Mouse (Mus musculus) left cerebral cortex, postnatal 10 days (tissue): ENCODE measurements around the gene Fn1. TPM values are rescaled to one million over a fixed set of nuclear protein-coding genes. Genes with fewer than 3 reads are reported as not detected.

Experiments used
- DNase-seq, 2 experiments: peaks; one replicate each; pipeline ENCODE4 v3.0.0; 2021 to 2022; ENCODE audit warnings: low spot score in 2 of 2, mixed read lengths in 1 of 2; ENCODE audit errors: extremely low spot score in 1 of 2
- intact Hi-C: fragments of 180-260 bp; cut with DNase I; formaldehyde crosslinking; loops from one replicate; pipeline ENCODE4 v1.15.1; 2025
- total RNA-seq, 2 experiments: library from RNA; stranded (reverse); gene quantifications; 2 replicates each; pipeline ENCODE4 v1.2.3; 2021

Gene Fn1
- total RNA-seq, 2 experiments from 2014 or later, result 109 to 121 TPM

- DNase-seq, result no peak
- intact Hi-C loops, result no loop called here
Measured at GRCm38 (mm10) chr1:71653400-71654159, 580 bp upstream of the Fn1 start.

DNA sequence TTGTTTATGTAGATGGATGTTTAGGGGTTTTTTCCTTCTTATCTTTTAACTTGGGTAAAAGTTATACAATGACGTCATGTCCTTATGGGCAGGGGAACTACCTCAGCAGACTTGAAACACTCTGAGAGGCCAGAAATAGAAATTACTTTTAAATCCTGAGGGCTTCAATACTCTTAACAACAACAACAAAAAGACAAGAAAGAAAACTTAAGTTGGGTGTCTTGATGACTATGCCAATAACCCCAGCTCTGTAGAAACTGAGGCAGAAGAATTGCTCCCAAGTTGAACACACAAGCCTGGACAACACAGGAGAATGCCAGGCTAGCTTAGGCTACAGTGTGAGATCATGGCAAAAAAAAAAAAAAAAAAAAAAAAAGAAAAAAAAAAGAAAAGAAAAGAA is 1.2 kb downstream of the Fn1 start:
- intact Hi-C loops, result no loop called here

GRCm38 (mm10) chr1:71651315-71651714 is 1.7 kb downstream of the Fn1 start:
- DNase-seq, result no peak
- intact Hi-C loops, result no loop called here

More for the DNA sequence above, 1.2 kb downstream of the Fn1 start:
- DNase-seq, result no peak

DNA sequence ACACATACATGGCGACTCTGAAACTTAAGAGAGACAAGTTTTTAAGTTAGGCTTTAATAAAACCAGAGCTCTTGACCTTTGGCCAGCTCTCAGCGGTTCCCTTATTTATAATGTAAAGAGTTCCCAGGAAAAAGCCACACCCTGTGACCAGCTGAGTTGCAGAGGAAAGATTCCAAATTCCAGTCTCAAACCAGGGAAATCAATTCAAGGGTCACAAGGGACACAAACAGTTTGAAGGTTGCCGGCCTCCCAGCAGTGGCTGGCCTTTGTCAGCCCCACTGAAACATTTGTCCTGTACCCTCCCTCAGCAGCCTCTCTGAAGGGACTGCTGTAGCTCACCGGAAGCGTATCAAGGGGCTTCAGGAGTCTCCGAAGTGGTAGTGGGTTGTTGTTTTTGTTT is 2.3 kb downstream of the Fn1 start:
- intact Hi-C loops, result no loop called here
- DNase-seq, result no peak

DNA sequence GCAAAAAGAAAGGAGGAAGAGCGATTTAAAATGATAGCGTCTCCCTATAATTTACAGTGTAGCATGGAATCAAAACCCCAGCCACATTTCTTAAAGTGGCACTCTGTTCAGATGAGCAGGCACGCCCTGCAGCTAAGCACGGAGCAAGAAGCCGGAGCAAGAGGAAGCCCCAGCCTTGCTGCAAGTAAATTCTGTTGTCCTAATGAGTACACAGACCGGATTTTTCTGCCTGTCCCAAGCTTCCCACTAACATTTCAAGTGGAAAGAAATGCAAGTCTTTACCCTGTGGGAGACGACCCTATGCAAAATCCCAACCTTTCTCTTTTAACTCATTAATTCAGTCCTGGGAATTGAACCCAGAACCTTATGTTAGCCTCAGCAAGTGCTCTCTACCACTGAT is 4.8 kb downstream of the Fn1 start:
- no peak for DNase-seq
- intact Hi-C loops, result no loop called here

- DNase-seq, result no peak
- intact Hi-C loops, result no loop called here
Measured at GRCm38 (mm10) chr1:71646774-71647173, 6.2 kb downstream of the Fn1 start.

DNA sequence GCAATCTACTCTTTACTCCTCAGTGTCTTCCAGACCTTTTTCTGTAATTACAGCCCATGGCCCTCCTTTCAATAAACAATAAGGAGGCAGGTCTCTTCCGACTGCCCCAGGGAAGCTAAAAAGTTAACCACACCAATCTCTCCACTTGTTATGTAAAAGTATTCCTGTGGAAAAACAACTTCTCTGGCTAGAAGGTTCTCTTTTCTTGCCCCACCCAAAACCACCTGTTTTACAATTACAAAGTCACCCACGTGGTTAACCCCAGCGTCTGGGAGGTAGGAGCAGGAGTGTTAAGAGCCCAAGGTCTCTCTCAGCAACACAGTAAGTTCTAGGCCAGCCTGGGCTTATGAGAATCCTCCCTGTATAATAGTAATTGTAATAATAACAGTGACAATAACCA is 7.0 kb downstream of the Fn1 start:
- no peak for DNase-seq
- intact Hi-C loops, result no loop called here

- DNase-seq, result no peak
- intact Hi-C loops, result no loop called here
Measured at GRCm38 (mm10) chr1:71645466-71645865, 7.5 kb downstream of the Fn1 start.

DNA sequence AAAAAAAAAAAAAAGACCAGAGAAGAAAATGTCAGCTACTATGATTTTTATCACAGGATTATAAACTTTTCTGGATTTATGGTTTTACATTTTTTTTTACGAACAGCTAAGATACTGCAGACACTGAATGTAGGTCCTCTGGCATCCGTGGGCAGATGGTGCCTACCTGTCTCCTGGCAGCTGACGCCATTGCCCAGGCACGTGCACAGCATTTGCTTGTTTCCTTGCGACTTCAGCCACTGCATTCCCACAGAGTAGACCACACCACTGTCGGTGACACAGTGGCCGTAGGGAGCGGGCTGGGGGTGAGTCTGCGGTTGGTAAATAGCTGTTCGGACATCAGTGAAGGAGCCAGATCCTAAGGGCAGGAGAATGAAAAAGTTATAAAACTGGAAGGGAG is 10.2 kb downstream of the Fn1 start:
- DNase-seq, result no peak
- intact Hi-C loops, result no loop called here

GRCm38 (mm10) chr1:71641206-71641605 is 11.8 kb downstream of the Fn1 start:
- intact Hi-C loops, result no loop called here
- no peak for DNase-seq

DNA sequence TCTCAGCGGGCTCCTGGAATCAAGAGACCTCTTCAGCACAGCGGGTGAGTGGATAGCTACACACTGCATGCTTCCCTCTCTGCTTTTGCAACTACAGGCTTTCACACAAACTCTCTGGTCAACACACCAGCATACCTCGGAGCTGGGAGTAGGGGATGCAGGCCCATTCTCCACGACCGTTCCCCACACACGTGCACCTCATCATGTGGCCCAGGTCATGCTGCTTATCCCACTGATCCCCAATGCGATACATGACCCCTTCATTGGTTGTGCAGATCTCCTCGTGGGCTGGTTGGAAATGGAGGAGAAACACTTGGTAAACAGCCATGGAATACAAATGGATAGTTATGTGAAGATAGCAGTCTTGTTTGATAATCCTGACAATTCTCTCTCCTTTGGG is 12.8 kb downstream of the Fn1 start:
- intact Hi-C loops, result no loop called here
- DNase-seq, result no peak

GRCm38 (mm10) chr1:71636665-71637064 is 16.3 kb downstream of the Fn1 start:
- intact Hi-C loops, result no loop called here
- no peak for DNase-seq

DNA sequence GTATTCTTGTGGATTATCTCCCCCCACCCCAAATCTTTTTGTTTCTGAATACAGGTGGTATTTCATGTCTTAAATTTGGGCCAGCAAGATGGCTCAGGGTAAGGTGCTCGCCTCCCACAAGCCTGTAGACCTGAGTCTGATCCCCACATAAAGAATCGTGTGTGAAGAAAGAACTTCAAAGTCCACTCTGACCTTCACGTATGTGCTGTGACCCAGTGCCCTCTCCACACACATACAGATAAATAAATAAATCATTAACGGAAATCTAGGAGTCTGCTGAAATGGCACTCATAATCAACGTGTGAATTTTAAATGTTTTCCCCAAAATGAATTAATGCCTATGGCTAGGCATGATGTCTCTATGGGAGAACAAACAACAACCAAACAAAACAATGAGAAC is 16.9 kb downstream of the Fn1 start:
- no peak for DNase-seq
- intact Hi-C loops, result no loop called here

DNA sequence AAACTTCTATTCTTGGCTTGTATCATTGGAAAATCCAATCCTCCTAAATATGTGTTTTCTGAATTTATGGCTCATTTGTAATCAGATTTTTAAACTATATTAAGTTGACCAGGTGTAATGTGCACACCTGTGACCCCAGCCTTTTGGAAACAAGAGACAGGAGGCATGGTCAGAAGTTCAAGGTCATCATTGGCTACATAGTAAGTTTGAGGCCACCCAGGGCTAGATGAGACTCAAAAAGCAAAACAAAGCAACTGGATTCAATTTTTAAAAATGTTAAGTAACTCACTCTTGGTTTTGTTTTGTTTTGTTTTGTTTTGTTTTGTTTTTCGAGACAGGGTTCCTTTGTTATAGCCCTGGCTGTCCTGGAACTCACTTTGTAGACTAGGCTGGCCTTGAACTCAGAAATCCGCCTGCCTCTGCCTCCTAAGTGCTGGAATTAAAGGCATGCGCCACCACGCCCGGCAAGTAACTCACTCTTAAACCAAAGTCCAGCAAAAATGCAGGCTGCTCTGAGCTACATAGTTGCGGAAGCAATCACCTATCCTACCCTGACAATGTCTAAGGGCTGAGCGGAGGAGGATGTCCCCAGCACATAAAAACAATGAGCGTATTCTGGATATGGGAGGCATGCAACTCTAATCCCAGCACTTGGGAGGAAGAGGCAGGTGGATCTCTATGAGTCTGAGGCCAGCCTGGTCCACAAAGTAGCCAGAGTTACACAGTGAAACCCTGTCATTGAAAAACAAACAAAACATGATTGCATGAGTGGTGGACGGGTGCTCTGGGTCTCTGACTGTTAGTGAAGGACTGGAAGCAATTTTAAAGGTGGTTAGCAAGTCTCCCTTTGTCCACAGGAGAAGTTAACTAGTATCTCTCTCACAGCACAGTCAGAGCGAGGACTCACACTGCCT is 17.6 kb downstream of the Fn1 start:
- intact Hi-C loops, result no loop called here
- DNase-seq, result no peak

DNA sequence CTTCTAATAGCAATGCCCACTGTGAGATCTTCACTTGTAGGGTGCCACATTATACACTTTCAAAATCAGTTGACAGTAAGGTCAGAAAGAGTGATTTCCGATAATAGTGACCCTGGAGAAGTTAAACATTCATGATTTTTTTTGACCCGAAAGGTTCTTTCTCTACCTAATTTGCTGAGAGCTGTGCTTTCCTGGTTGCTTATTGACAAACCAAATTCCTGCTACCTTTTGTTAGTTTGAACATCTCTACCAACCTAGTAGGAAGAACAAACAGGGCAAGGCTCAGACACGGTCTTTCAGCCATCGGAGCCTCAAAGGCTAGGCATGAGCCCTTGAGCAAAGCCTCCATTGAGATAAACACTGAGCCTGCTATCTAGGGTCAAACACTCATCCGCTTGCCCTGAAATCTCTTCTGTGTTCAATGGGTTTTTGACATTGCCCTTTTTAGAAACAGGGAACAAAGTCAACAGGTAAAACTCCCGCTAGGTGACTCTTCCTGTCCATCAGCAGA is 18.5 kb downstream of the Fn1 start:
- no peak for DNase-seq
- intact Hi-C loops, result no loop called here

GRCm38 (mm10) chr1:71632387-71632786 is 20.6 kb downstream of the Fn1 start:
- intact Hi-C loops, result no loop called here

DNA sequence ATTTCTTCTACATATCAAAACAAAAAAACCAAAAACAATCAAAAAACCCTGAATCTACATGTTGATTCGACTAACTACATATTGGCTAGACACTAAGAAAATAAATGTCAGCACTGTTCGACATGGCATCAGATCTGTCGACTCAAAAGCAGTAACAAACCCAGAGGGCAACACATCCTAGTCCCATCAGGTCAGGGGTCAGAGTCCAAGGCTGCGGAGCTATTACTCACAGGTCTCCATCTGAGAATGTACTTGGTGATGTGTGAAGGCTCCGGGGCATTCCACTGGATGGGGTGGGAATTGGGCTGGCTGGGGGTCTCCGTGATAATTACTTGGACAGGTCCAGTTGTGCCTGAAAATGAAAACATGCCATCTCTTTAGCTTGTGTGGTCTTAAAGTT is 21.2 kb downstream of the Fn1 start:
- intact Hi-C loops, result no loop called here
- DNase-seq, result no peak

More at GRCm38 (mm10) chr1:71632387-71632786, 20.6 kb downstream of the Fn1 start:
- DNase-seq, result no peak

DNA sequence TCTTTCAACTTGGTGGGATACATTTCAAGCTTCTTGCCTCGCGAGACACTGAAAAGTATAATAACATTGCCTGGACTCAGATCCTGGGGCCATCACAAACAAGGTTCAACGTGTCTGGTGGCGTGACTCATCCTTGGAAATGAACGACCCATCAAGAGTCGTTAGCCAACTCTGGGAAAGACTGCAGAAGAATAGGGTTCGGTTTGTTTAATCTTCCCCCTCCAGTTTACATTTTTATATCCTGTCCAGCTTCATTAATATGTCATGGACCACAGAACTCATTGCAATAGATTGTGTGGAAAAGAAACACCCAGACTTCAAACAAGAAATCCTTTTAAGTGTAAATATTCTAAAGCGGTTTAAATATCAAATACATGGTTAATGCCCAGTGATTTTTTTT is 22.8 kb downstream of the Fn1 start:
- intact Hi-C loops, result no loop called here
- no peak for DNase-seq

DNA sequence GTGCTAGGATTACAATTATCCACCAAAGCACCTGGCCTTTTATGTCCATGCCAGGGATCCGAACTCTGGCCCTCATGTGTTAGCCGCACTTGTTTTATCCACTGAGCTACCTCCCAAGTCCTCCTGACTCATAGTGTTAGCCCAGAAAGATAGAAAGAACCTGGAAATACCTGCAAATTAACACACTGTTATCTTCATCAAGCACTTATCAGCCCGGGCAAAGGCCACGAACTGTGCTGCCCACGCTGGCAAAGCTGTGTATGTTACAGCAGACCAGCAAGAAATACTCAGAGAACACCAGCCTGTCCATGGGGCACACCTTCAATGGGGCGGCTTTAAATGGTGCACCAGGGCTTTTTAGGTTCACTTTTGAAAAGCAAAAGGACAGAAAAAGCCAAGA is 29.4 kb downstream of the Fn1 start:
- no peak for DNase-seq
- intact Hi-C loops, result no loop called here

DNA sequence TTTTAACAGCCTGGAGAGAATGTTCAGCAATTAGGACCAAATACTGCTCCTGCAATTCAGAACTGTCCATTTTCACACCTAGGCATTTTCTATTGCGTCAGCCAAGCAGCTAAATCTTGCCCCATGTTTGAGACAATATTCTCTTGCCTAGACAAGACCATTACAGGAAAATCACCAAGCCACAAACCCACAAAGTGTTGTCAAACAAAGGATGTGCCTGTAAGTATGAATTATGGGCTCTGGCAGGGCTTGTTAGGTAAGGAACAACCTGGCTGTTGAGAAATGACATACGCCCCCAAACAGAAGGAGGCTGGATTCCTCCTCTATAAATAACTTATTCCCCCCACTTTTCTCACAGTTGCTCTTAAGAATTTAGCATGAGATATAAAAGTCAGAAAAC is 31.5 kb downstream of the Fn1 start:
- DNase-seq, result no peak
- intact Hi-C loops, result no loop called here
